In the genomic region with DNA sequence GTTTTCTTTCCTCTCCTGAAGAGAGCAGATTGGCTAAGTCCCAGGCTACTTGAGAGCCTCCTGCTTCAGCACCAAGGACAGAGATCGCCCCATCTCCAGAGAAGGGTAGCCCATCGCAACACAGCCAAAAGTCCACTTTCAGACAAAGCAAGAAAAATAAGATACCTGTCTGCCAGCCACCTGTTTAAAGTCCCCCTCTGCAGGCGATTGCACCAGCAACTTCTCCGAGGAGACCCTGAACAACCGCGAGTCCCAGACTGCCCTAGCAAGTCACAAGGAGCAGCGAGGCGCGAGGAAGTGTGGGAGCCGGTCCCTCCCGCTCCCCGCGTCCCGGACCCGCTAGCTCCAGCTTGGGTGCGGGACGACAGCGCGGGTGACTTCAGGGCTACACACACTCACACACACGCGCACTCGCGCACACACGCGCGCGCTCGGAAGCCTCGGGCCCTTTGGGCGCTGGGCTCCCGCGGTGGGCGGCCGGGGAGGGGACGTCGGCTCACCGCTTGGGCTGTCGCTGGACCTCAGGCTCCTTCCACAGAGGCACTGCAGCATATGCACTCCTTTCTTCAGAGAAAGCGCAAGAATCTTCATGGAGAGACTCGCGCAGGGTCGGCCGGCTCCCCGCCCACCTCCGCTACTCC, we compare ENCODE assay signal across 8 mouse cellular contexts.
DNase-seq lines count a peak whose midpoint lies in the region; ATAC-seq and TF ChIP-seq lines count a peak whose summit lies in the region.

No protein-coding gene starts in this region.

- no peaks in the 10 kb centered on the region for H3K36me3 ChIP-seq in thymus, adult 2 months (ENCODE audit: control insufficient read depth, insufficient read depth, low read length)
- H3K36me3 ChIP-seq in heart, embryonic 14.5 days (ENCODE audit: control insufficient read depth, insufficient read depth, low read length), result no peaks in the 10 kb centered on the region
- H3K36me3 ChIP-seq in kidney, embryonic 16.5 days (ENCODE audit: insufficient read depth, low read length), result no peaks in the 10 kb centered on the region
- no peaks in the 10 kb centered on the region for H3K36me3 ChIP-seq in stomach, embryonic 15.5 days

- no peaks in the 10 kb centered on the region for H3K9me3 ChIP-seq in heart, embryonic 14.5 days (ENCODE audit: control insufficient read depth, low read length)
- H3K9me3 ChIP-seq in kidney, embryonic 16.5 days (ENCODE audit: low read length), result no peaks in the 10 kb centered on the region
- H3K9me3 ChIP-seq in stomach, embryonic 15.5 days, result no peaks in the 10 kb centered on the region

- no peak overlapping the region for H3K27ac ChIP-seq in thymus, adult 2 months (ENCODE audit: control insufficient read depth, insufficient read depth, low read length)
- no peak overlapping the region for H3K27ac ChIP-seq in cerebellum, adult 2 months (ENCODE audit: insufficient read depth, low read length)
- H3K27ac ChIP-seq in heart, embryonic 14.5 days (replicated peaks in 1 of 2; ENCODE audit: control insufficient read depth in 1 of 2, insufficient read depth in 1 of 2, low read depth in 2 of 2, low read length in 2 of 2), result no peak overlapping the region
- H3K27ac ChIP-seq in kidney, embryonic 16.5 days (ENCODE audit: low read length), result no peak overlapping the region
- H3K27ac ChIP-seq in stomach, embryonic 15.5 days, result no peak overlapping the region

- H3K4me1 ChIP-seq in thymus, adult 2 months (replicated peaks; ENCODE audit: control insufficient read depth, insufficient read depth, low read length), result no peaks in the 10 kb centered on the region
- H3K4me1 ChIP-seq in cerebellum, adult 2 months (ENCODE audit: control insufficient read depth, insufficient read depth, low read length), result no peaks in the 10 kb centered on the region
- H3K4me1 ChIP-seq in heart, embryonic 14.5 days (ENCODE audit: control insufficient read depth in 2 of 2, insufficient read depth in 2 of 2, low read length in 2 of 2), result peaks cover 4 to 10% of the 10 kb centered on the region in 2 experiments; a peak in 2 of 4 replicates
- H3K4me1 ChIP-seq in kidney, embryonic 16.5 days (ENCODE audit: insufficient read depth, low read length), result peaks cover 11% of the 10 kb centered on the region; the same call in 1 of the 2 replicates
- peaks cover 10% of the 10 kb centered on the region; the same call in 1 of the 2 replicates for H3K4me1 ChIP-seq in stomach, embryonic 15.5 days

- TF ChIP-seq CTCF in thymus, adult 2 months (IDR thresholded peaks at IDR 0.05; ENCODE audit: borderline replicate concordance, control insufficient read depth, extremely low read depth, insufficient read depth, low read length, poor library complexity), result no peak
- no peak for TF ChIP-seq CTCF in cerebellum, adult 2 months (IDR thresholded peaks at IDR 0.05; ENCODE audit: borderline replicate concordance, insufficient read depth, low read depth, low read length)

- H3K4me2 ChIP-seq in heart, embryonic 14.5 days (ENCODE audit: low read length), result peak overlapping the region; percentile 93
- H3K4me2 ChIP-seq in kidney, embryonic 16.5 days (replicated peaks; ENCODE audit: low read depth, low read length), result peak overlapping the region; percentile 98
- H3K4me2 ChIP-seq in stomach, embryonic 15.5 days, result peak overlapping the region; percentile 96

- H3K4me3 ChIP-seq in thymus, adult 2 months (ENCODE audit: control insufficient read depth, insufficient read depth, low read length), result no peak overlapping the region
- peak overlapping the region; percentile 1 for H3K4me3 ChIP-seq in cerebellum, adult 2 months (replicated peaks; ENCODE audit: insufficient read depth, low read depth, low read length)
- peak overlapping the region; percentile 47 to 53 for H3K4me3 ChIP-seq in heart, embryonic 14.5 days (ENCODE audit: control insufficient read depth in 1 of 2, insufficient read depth in 1 of 2, low read depth in 1 of 2, low read length in 2 of 2)
- peak overlapping the region; percentile 60 for H3K4me3 ChIP-seq in kidney, embryonic 16.5 days (ENCODE audit: low read length)
- H3K4me3 ChIP-seq in stomach, embryonic 15.5 days (replicated peaks), result peak overlapping the region; percentile 48

- ATAC-seq in heart, embryonic 14.5 days (ENCODE audit: insufficient number of reproducible peaks, insufficient read depth, low FRiP score, low read depth), result peak; percentile 43; the same call in 1 of the 2 replicates
- peak; percentile 92 for ATAC-seq in kidney, embryonic 16.5 days (ENCODE audit: low FRiP score, low TSS enrichment)
- ATAC-seq in stomach, embryonic 15.5 days (ENCODE audit: insufficient read depth, low FRiP score, low read depth), result peak; percentile 63; the same call in 1 of the 2 replicates

- no peak for TF ChIP-seq POLR2A in thymus, adult 2 months (IDR thresholded peaks at IDR 0.05; ENCODE audit: control insufficient read depth, extremely low read depth, insufficient read depth, low read length, poor library complexity)
- TF ChIP-seq POLR2A in cerebellum, adult 2 months (IDR thresholded peaks at IDR 0.05; ENCODE audit: borderline replicate concordance, insufficient read depth, low read length), result no peak

- whole genome bisulfite sequencing in thymus, adult 2 months, result 8% methylated on average over 45 of the region's 45 CpGs
- 7% methylated on average over 45 of the region's 45 CpGs for WGBS in cerebellum, adult 2 months
- WGBS in heart, embryonic 14.5 days, result under 1% methylated on average over 39 of the region's 45 CpGs
- WGBS in kidney, embryonic 16.5 days, result under 1% methylated on average over 45 of the region's 45 CpGs
- WGBS in stomach, embryonic 15.5 days, result 0% methylated on average over 45 of the region's 45 CpGs

- H3K27me3 ChIP-seq in thymus, adult 2 months (ENCODE audit: control insufficient read depth, insufficient read depth, low read length), result peaks cover 4% of the 10 kb centered on the region; the same call in 1 of the 2 replicates
- H3K27me3 ChIP-seq in cerebellum, adult 2 months (ENCODE audit: control insufficient read depth, insufficient read depth, low read length), result no peaks in the 10 kb centered on the region
- peaks cover 23% of the 10 kb centered on the region for H3K27me3 ChIP-seq in heart, embryonic 14.5 days (ENCODE audit: control insufficient read depth, insufficient read depth, low read length)
- peaks cover 29% of the 10 kb centered on the region for H3K27me3 ChIP-seq in kidney, embryonic 16.5 days (ENCODE audit: insufficient read depth, low read length)
- peaks cover 8% of the 10 kb centered on the region for H3K27me3 ChIP-seq in stomach, embryonic 15.5 days (replicated peaks)

- no peak overlapping the region for H3K9ac ChIP-seq in heart, embryonic 14.5 days (ENCODE audit: low read length)
- H3K9ac ChIP-seq in kidney, embryonic 16.5 days (replicated peaks; ENCODE audit: low read length), result no peak overlapping the region
- no peak overlapping the region for H3K9ac ChIP-seq in stomach, embryonic 15.5 days

- peak; percentile 1 for DNase-seq in thymus, adult 2 months
- no peak for DNase-seq in thymus, adult 18-20 months
- DNase-seq in cerebellum, adult 2 months, result peak in 1 of 2 experiments; percentile 15
- DNase-seq in mesoderm, embryonic 11.5 days (ENCODE audit: low read depth, low spot score), result peak; percentile 88
- DNase-seq in adipocyte (ENCODE audit: low spot score), result no peak

Comparison
In these comparisons a context has a peak if more than half of its experiments do, and no peak if none do; other contexts are left out.
1. DNase-seq: peak in thymus, adult 2 months (single experiment) and mesoderm, embryonic 11.5 days (single experiment); none in thymus, adult 18-20 months (0 of 2) and adipocyte (single experiment).
2. Peak in every context shown above with its lines, with median percentiles within 50 percentile points of each other: ATAC-seq and H3K4me2 ChIP-seq.